Mouse (Mus musculus): Measurements from ENCODE around the gene Sult2a4. TPM values are rescaled to one million over a fixed set of nuclear protein-coding genes. Genes with fewer than 3 reads are reported as not detected.
"Not testable (repeated sequence)": the region's sequence is repeated elsewhere in the genome, so short reads cannot be mapped to it uniquely, and the experiment has no call there.

The Sult2a4 gene
- not detected in 2 replicates for polyA plus RNA-seq (2012; rRNA removed)

- not testable (repeated sequence) for H3K4me1 ChIP-seq (ENCODE audit: control insufficient read depth, insufficient read depth, insufficient read length, low read length); H3K27me3 ChIP-seq (ENCODE audit: control insufficient read depth, insufficient read depth, low read length); H3K27ac ChIP-seq (ENCODE audit: insufficient read depth, low read depth, low read length); H3K4me3 ChIP-seq (ENCODE audit: low read depth, low read length); H3K36me3 ChIP-seq (ENCODE audit: control insufficient read depth, insufficient read depth, low read length)
- WGBS = 93% methylated on average over 6 of the region's 6 CpGs
These were observed at the start of gene Sult2a4 for GRCm38 (mm10) chr7:13989507-13989906. TSS of gene Sult2a4 (minus strand) at chr7:13989607.

GRCm38 (mm10) chr7:14030831-14031230 lies 41.4 kb upstream of the Sult2a4 start:
- not testable (repeated sequence) for H3K27me3 ChIP-seq (ENCODE audit: control insufficient read depth, insufficient read depth, low read length); H3K4me3 ChIP-seq (ENCODE audit: low read depth, low read length); H3K36me3 ChIP-seq (ENCODE audit: control insufficient read depth, insufficient read depth, low read length); H3K4me1 ChIP-seq (ENCODE audit: control insufficient read depth, insufficient read depth, insufficient read length, low read length); H3K27ac ChIP-seq (ENCODE audit: insufficient read depth, low read depth, low read length)

GRCm38 (mm10) chr7:14013083-14013482 lies 23.7 kb upstream of the Sult2a4 start:
- Histone ChIP-seq H3K27ac (ENCODE audit: insufficient read depth, low read depth, low read length) (no peak overlapping the region), H3K27me3 (ENCODE audit: control insufficient read depth, insufficient read depth, low read length) (no peaks in the 10 kb centered on the region), H3K4me3 (ENCODE audit: low read depth, low read length) (no peak overlapping the region), H3K36me3 (ENCODE audit: control insufficient read depth, insufficient read depth, low read length) (no peaks in the 10 kb centered on the region), H3K4me1 (ENCODE audit: control insufficient read depth, insufficient read depth, insufficient read length, low read length) (no peaks in the 10 kb centered on the region)
- WGBS = 71% methylated on average over 8 of the region's 8 CpGs
- no peak for TF ChIP-seq POLR2A (IDR thresholded peaks at IDR 0.05; ENCODE audit: low read depth, low read length)
- no peak for TF ChIP-seq CTCF (IDR thresholded peaks at IDR 0.05; ENCODE audit: extremely low read depth, insufficient read length, insufficient replicate concordance, low read depth, low read length)

- not testable (repeated sequence) for H3K4me1 ChIP-seq (ENCODE audit: control insufficient read depth, insufficient read depth, insufficient read length, low read length); H3K27me3 ChIP-seq (ENCODE audit: control insufficient read depth, insufficient read depth, low read length); H3K36me3 ChIP-seq (ENCODE audit: control insufficient read depth, insufficient read depth, low read length); H3K4me3 ChIP-seq (ENCODE audit: low read depth, low read length); H3K27ac ChIP-seq (ENCODE audit: insufficient read depth, low read depth, low read length)
These were observed 21.3 kb upstream of the Sult2a4 start for GRCm38 (mm10) chr7:14010686-14011085.

Other genes starting within 250 kb of the Sult2a4 start
- not detected in 2 replicates for gene Sult2a1, start 152.2 kb downstream of the Sult2a4 start, polyA plus RNA-seq (2012; rRNA removed)
- gene Sult2a3, start 133.4 kb upstream of the Sult2a4 start, polyA plus RNA-seq (2012; rRNA removed) = not detected in 2 replicates

Measured in small intestine, adult 2 months (tissue).